8 mouse cellular contexts compared by ENCODE assay signal in genomic region chr11:95337846-95338342, GRCm38 (mm10). TPM values are rescaled to one million over a fixed set of nuclear protein-coding genes. Genes with fewer than 3 reads are reported as not detected.
DNase-seq lines count a peak whose midpoint lies in the region; ATAC-seq and TF ChIP-seq lines count a peak whose summit lies in the region.

No protein-coding gene starts in this region.

- H3K9me3 ChIP-seq in embryonic facial prominence, embryonic 11.5 days (replicated peaks; ENCODE audit: control insufficient read depth, low read length) = no peaks in the 10 kb centered on the region
- no peaks in the 10 kb centered on the region for H3K9me3 ChIP-seq in limb, embryonic 10.5 days (replicated peaks)
- H3K9me3 ChIP-seq in neural tube, embryonic 12.5 days = no peaks in the 10 kb centered on the region

- no peak for ATAC-seq in embryonic facial prominence, embryonic 11.5 days (replicated peaks; ENCODE audit: insufficient number of reproducible peaks, low FRiP score, low TSS enrichment, low read depth)
- no peak for ATAC-seq in neural tube, embryonic 12.5 days (ENCODE audit: low FRiP score, low read depth)

- no peaks in the 10 kb centered on the region for H3K27me3 ChIP-seq in embryonic facial prominence, embryonic 11.5 days (ENCODE audit: control insufficient read depth, insufficient read depth, low read length)
- no peaks in the 10 kb centered on the region for H3K27me3 ChIP-seq in limb, embryonic 10.5 days (ENCODE audit: low read depth, poor library complexity, severe bottlenecking)
- no peaks in the 10 kb centered on the region for H3K27me3 ChIP-seq in neural tube, embryonic 12.5 days (replicated peaks)

- peak overlapping the region; percentile 68 for H3K4me2 ChIP-seq in embryonic facial prominence, embryonic 11.5 days (ENCODE audit: low read depth, low read length)
- H3K4me2 ChIP-seq in neural tube, embryonic 12.5 days (replicated peaks) = peak overlapping the region; percentile 91

- 24% methylated on average over 9 of the region's 9 CpGs for WGBS in embryonic facial prominence, embryonic 11.5 days
- WGBS in limb, embryonic 10.5 days = 16% methylated on average over 9 of the region's 9 CpGs
- WGBS in neural tube, embryonic 12.5 days = 19% methylated on average over 9 of the region's 9 CpGs

- H3K9ac ChIP-seq in embryonic facial prominence, embryonic 11.5 days (replicated peaks; ENCODE audit: low read length) = peak overlapping the region; percentile 84
- no peak overlapping the region for H3K9ac ChIP-seq in neural tube, embryonic 12.5 days

- H3K4me3 ChIP-seq in left cerebral cortex, adult 2 months = peak overlapping the region; percentile 77
- peak overlapping the region; percentile 94 for H3K4me3 ChIP-seq in embryonic facial prominence, embryonic 11.5 days (ENCODE audit: low read depth, low read length)
- H3K4me3 ChIP-seq in limb, embryonic 10.5 days = peak overlapping the region; percentile 96
- H3K4me3 ChIP-seq in neural tube, embryonic 12.5 days = peak overlapping the region; percentile 88

- intact Hi-C loops in left cerebral cortex, adult 2 months (cut with DNase I) = no loop called here
- intact Hi-C loops in left cerebral cortex, postnatal 14 days (cut with DNase I) = no loop called here

- no peak for TF ChIP-seq CTCF in left cerebral cortex, adult 2 months (IDR thresholded peaks at IDR 0.05)

- H3K27ac ChIP-seq in left cerebral cortex, adult 2 months = no peak overlapping the region
- H3K27ac ChIP-seq in embryonic facial prominence, embryonic 11.5 days (replicated peaks; ENCODE audit: low read depth, low read length) = no peak overlapping the region
- H3K27ac ChIP-seq in limb, embryonic 10.5 days = peak overlapping the region; percentile 94
- no peak overlapping the region for H3K27ac ChIP-seq in neural tube, embryonic 12.5 days

- H3K4me1 ChIP-seq in embryonic facial prominence, embryonic 11.5 days (ENCODE audit: control insufficient read depth, insufficient read depth, low read length) = no peaks in the 10 kb centered on the region; the same call in 1 of the 2 replicates
- peaks cover 41% of the 10 kb centered on the region for H3K4me1 ChIP-seq in limb, embryonic 10.5 days
- H3K4me1 ChIP-seq in neural tube, embryonic 12.5 days = peaks cover 22% of the 10 kb centered on the region

- H3K36me3 ChIP-seq in embryonic facial prominence, embryonic 11.5 days (replicated peaks; ENCODE audit: control insufficient read depth, insufficient read depth, low read depth, low read length) = no peaks in the 10 kb centered on the region
- no peaks in the 10 kb centered on the region for H3K36me3 ChIP-seq in limb, embryonic 10.5 days
- no peaks in the 10 kb centered on the region for H3K36me3 ChIP-seq in neural tube, embryonic 12.5 days

- DNase-seq in left cerebral cortex, adult 2 months (ENCODE audit: extremely low spot score in 1 of 2, low spot score in 2 of 2) = no peak
- no peak for DNase-seq in left cerebral cortex, adult 11 months (ENCODE audit: low spot score)
- peak; percentile 36 for DNase-seq in embryonic facial prominence, embryonic 11.5 days (ENCODE audit: low spot score)
- DNase-seq in limb, embryonic 10.5 days (ENCODE audit: low spot score) = no peak
- DNase-seq in left cerebral cortex, postnatal 14 days (ENCODE audit: low spot score in 2 of 2) = no peak
- no peak for DNase-seq in cerebellum, postnatal 10 days
- DNase-seq in embryo, embryonic 10.5 days (ENCODE audit: low spot score) = no peak

RNA-seq across cellular contexts. Expression of gene Fam117a, which starts 1.1 kb away (rescaled TPM):
- total RNA-seq in left cerebral cortex, adult 2 months (2021) = 1 to 10 TPM; 3.0 to 3.6 TPM
- polyA plus RNA-seq in embryonic facial prominence, embryonic 11.5 days (2014; fragmentation: Nextera tagmentation; extraction: Ambion mirVana) = 14.1 and 15.0 TPM in 2 replicates
- 12.8 and 15.0 TPM in 2 replicates for polyA plus RNA-seq in limb, embryonic 10.5 days (2016; fragmentation: Nextera tagmentation; extraction: Ambion mirVana)
- 8.7 and 9.4 TPM in 2 replicates for polyA plus RNA-seq in neural tube, embryonic 12.5 days (2016; fragmentation: Nextera tagmentation; extraction: Ambion mirVana)
- total RNA-seq in left cerebral cortex, postnatal 14 days (2021) = 1 to 10 TPM; 2.1 to 4.0 TPM

RNA-seq across cellular contexts. Expression of gene Kat7, which starts 27.8 kb away (rescaled TPM):
- total RNA-seq in left cerebral cortex, adult 2 months (2021) = 10 to 100 TPM; 72.3 to 77.2 TPM
- polyA plus RNA-seq in embryonic facial prominence, embryonic 11.5 days (2014; fragmentation: Nextera tagmentation; extraction: Ambion mirVana) = 81.9 and 87.9 TPM in 2 replicates
- polyA plus RNA-seq in limb, embryonic 10.5 days (2016; fragmentation: Nextera tagmentation; extraction: Ambion mirVana) = 93.9 and 99.0 TPM in 2 replicates
- 69.8 and 72.4 TPM in 2 replicates for polyA plus RNA-seq in neural tube, embryonic 12.5 days (2016; fragmentation: Nextera tagmentation; extraction: Ambion mirVana)
- total RNA-seq in left cerebral cortex, postnatal 14 days (2021) = 10 to 100 TPM; 63.3 to 66.2 TPM

RNA-seq across cellular contexts. Expression of gene Slc35b1, which starts 46.6 kb away (rescaled TPM):
- 10 to 100 TPM; 55.8 to 61.9 TPM for total RNA-seq in left cerebral cortex, adult 2 months (2021)
- 125 and 134 TPM in 2 replicates for polyA plus RNA-seq in embryonic facial prominence, embryonic 11.5 days (2014; fragmentation: Nextera tagmentation; extraction: Ambion mirVana)
- 128 and 132 TPM in 2 replicates for polyA plus RNA-seq in limb, embryonic 10.5 days (2016; fragmentation: Nextera tagmentation; extraction: Ambion mirVana)
- 127 and 129 TPM in 2 replicates for polyA plus RNA-seq in neural tube, embryonic 12.5 days (2016; fragmentation: Nextera tagmentation; extraction: Ambion mirVana)
- total RNA-seq in left cerebral cortex, postnatal 14 days (2021) = 10 to 100 TPM; 72.8 to 78.9 TPM
